Mouse (Mus musculus): ENCODE measurements around the gene Sulf2.

GRCm38 (mm10) chr2:166182009-166182685, 26.7 kb upstream of the Sulf2 start:
- TF ChIP-seq CTCF (IDR thresholded peaks at IDR 0.05; ENCODE audit: low read depth, low read length) (no peak), EP300 (IDR thresholded peaks at IDR 0.05; ENCODE audit: insufficient read depth, low read depth, low read length) (no peak), POLR2A (IDR thresholded peaks at IDR 0.05; ENCODE audit: insufficient read depth, low read length) (no peak)

All from ES-Bruce4 (cell line).